Mouse (Mus musculus): ENCODE data around the gene Myo18b.

The Myo18b gene

GRCm38 (mm10) chr5:112791792-112792780 is 104.1 kb downstream of the Myo18b start:
- no peak for TF ChIP-seq GATA4 (IDR thresholded peaks at IDR 0.05; ENCODE audit: insufficient replicate concordance, low read length)

- no peak for TF ChIP-seq GATA4 (IDR thresholded peaks at IDR 0.05; ENCODE audit: insufficient replicate concordance, low read length)
Measured at GRCm38 (mm10) chr5:112790376-112791111, 105.6 kb downstream of the Myo18b start.

GRCm38 (mm10) chr5:112788441-112788840 is 107.7 kb downstream of the Myo18b start:
- no peak for TF ChIP-seq GATA4 (IDR thresholded peaks at IDR 0.05; ENCODE audit: insufficient replicate concordance, low read length)

GRCm38 (mm10) chr5:112786788-112787187 is 109.4 kb downstream of the Myo18b start:
- no peak for TF ChIP-seq GATA4 (IDR thresholded peaks at IDR 0.05; ENCODE audit: insufficient replicate concordance, low read length)

GRCm38 (mm10) chr5:112786031-112786430 is 110.1 kb downstream of the Myo18b start:
- TF ChIP-seq GATA4 (IDR thresholded peaks at IDR 0.05; ENCODE audit: insufficient replicate concordance, low read length) = no peak

GRCm38 (mm10) chr5:112781719-112782118 is 114.4 kb downstream of the Myo18b start:
- no peak for TF ChIP-seq GATA4 (IDR thresholded peaks at IDR 0.05; ENCODE audit: insufficient replicate concordance, low read length)

- TF ChIP-seq GATA4 (IDR thresholded peaks at IDR 0.05; ENCODE audit: insufficient replicate concordance, low read length) = no peak
Measured at GRCm38 (mm10) chr5:112781231-112781630, 114.9 kb downstream of the Myo18b start.

- TF ChIP-seq GATA4 (IDR thresholded peaks at IDR 0.05; ENCODE audit: insufficient replicate concordance, low read length) = no peak
Measured at GRCm38 (mm10) chr5:112780383-112780782, 115.8 kb downstream of the Myo18b start.

- TF ChIP-seq GATA4 (IDR thresholded peaks at IDR 0.05; ENCODE audit: insufficient replicate concordance, low read length) = no peak
Measured at GRCm38 (mm10) chr5:112776781-112777405, 119.3 kb downstream of the Myo18b start.

- TF ChIP-seq GATA4 (IDR thresholded peaks at IDR 0.05; ENCODE audit: insufficient replicate concordance, low read length) = no peak
Measured at GRCm38 (mm10) chr5:112773429-112773828, 122.7 kb downstream of the Myo18b start.

GRCm38 (mm10) chr5:112771376-112771901 is 124.7 kb downstream of the Myo18b start:
- no peak for TF ChIP-seq GATA4 (IDR thresholded peaks at IDR 0.05; ENCODE audit: insufficient replicate concordance, low read length)

- TF ChIP-seq GATA4 (IDR thresholded peaks at IDR 0.05; ENCODE audit: insufficient replicate concordance, low read length) = no peak
Measured at GRCm38 (mm10) chr5:112769721-112770119, 126.4 kb downstream of the Myo18b start.

GRCm38 (mm10) chr5:112769020-112769720 is 127.0 kb downstream of the Myo18b start:
- TF ChIP-seq GATA4 (IDR thresholded peaks at IDR 0.05; ENCODE audit: insufficient replicate concordance, low read length) = no peak

- TF ChIP-seq GATA4 (IDR thresholded peaks at IDR 0.05; ENCODE audit: insufficient replicate concordance, low read length) = no peak
Measured at GRCm38 (mm10) chr5:112768556-112768955, 127.6 kb downstream of the Myo18b start.
